Mouse (Mus musculus): ENCODE data around the gene Faim. TPM values are rescaled to one million over a fixed set of nuclear protein-coding genes. Genes with fewer than 3 reads are reported as not detected.

Gene Faim
- total and polyA plus RNA-seq, 3 experiments, result 30.7 to 53.6 TPM; not detected in 1

- no peaks in the 10 kb centered on the region for H3K4me1 ChIP-seq (ENCODE audit: control insufficient read depth in 1 of 2, insufficient read depth in 2 of 2, low read length in 2 of 2)
- no peaks in the 10 kb centered on the region for H3K79me2 ChIP-seq (ENCODE audit: control insufficient read depth, insufficient read depth, low read length, poor library complexity)
- no peak for TF ChIP-seq MAX (IDR thresholded peaks at IDR 0.05; ENCODE audit: low read length)
- no peak for TF ChIP-seq GATA1 (IDR thresholded peaks at IDR 0.05; ENCODE audit: low read depth, low read length)
- TF ChIP-seq MAZ (IDR thresholded peaks at IDR 0.05; ENCODE audit: low read depth, low read length), result no peak
- TF ChIP-seq CHD2 (IDR thresholded peaks at IDR 0.05; ENCODE audit: low read length), result no peak
- no peak for TF ChIP-seq E2F4 (IDR thresholded peaks at IDR 0.05; ENCODE audit: borderline replicate concordance, low read depth, low read length)
- no peak for TF ChIP-seq HCFC1 (IDR thresholded peaks at IDR 0.05; ENCODE audit: low read depth, low read length)
- no peak for TF ChIP-seq USF2 (IDR thresholded peaks at IDR 0.05; ENCODE audit: borderline replicate concordance in 1 of 2, insufficient read depth in 1 of 2, low read depth in 1 of 2, low read length in 2 of 2)
- no peak for TF ChIP-seq GABPA (IDR thresholded peaks at IDR 0.05; ENCODE audit: low read depth, low read length)
- TF ChIP-seq TCF12 (IDR thresholded peaks at IDR 0.05; ENCODE audit: low read depth, low read length), result no peak
- TF ChIP-seq CHD1 (IDR thresholded peaks at IDR 0.05; ENCODE audit: low read depth, low read length), result no peak
- TF ChIP-seq POLR2AphosphoS5 (IDR thresholded peaks at IDR 0.05; ENCODE audit: borderline replicate concordance, low read depth, low read length), result no peak
- TF ChIP-seq RAD21 (IDR thresholded peaks at IDR 0.05; ENCODE audit: low read depth, low read length), result no peak
- no peak for TF ChIP-seq CTCF (IDR thresholded peaks at IDR 0.05 in 2 of 3, conservative IDR thresholded peaks at IDR 0.05 in 1 of 3; ENCODE audit: control insufficient read depth in 1 of 3, insufficient read depth in 1 of 3, low read depth in 2 of 3, low read length in 3 of 3, poor library complexity in 1 of 3, severe bottlenecking in 1 of 3)
- no peak for TF ChIP-seq NRF1 (IDR thresholded peaks at IDR 0.05; ENCODE audit: insufficient read depth, low read depth, low read length, poor library complexity, severe bottlenecking)
- TF ChIP-seq USF1 (IDR thresholded peaks at IDR 0.05; ENCODE audit: low read depth, low read length), result no peak
- no peaks in the 10 kb centered on the region for H3K9me3 ChIP-seq (replicated peaks; ENCODE audit: insufficient read depth, low read length)
- no peak for DNase-seq (ENCODE audit: low read depth, low spot score)
- H3K27ac ChIP-seq (ENCODE audit: control insufficient read depth, low read depth, low read length), result no peak overlapping the region
- no peak overlapping the region for H3K9ac ChIP-seq (ENCODE audit: control insufficient read depth, low read depth, low read length, poor library complexity, severe bottlenecking)
- no peaks in the 10 kb centered on the region for H3K27me3 ChIP-seq (ENCODE audit: control insufficient read depth in 1 of 2, insufficient read depth in 2 of 2, low read length in 2 of 2)
- no peak overlapping the region for H3K4me3 ChIP-seq (ENCODE audit: control insufficient read depth in 1 of 2, insufficient read depth in 1 of 2, low read depth in 2 of 2, low read length in 2 of 2)
- H3K36me3 ChIP-seq (ENCODE audit: control insufficient read depth in 1 of 2, insufficient read depth in 2 of 2, low read length in 2 of 2), result no peaks in the 10 kb centered on the region
These were observed 47.9 kb downstream of the Faim start for GRCm38 (mm10) chr9:99034111-99034510.

DNA sequence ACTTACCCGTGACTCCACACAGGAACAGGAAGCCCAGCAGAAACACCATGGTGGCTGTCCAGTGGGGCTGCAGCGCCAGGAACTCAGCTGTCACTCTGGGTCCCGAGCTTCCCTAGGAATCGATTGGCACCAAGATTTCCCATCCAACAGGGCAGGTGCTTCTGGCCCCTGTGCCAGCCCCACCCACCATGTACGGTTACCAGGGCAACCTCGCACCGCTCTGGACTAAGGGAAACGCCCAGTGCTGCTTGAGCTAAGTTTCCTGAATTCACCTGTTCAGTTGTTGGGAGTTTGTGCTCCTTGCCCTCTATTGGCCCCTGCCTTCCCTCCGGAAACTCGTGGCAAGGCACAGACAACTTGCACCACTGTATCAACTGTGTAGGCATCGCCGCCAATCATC is 49.4 kb downstream of the Faim start, which contains the start of gene Gm1123:
Gm1123 (minus strand) TSS at position 141 of the 400 bp plus-strand sequence.
- H3K79me2 ChIP-seq (ENCODE audit: control insufficient read depth, insufficient read depth, low read length, poor library complexity), result no peaks in the 10 kb centered on the region
- no peak within 1 kb of the TSS for H3K27ac ChIP-seq (ENCODE audit: control insufficient read depth, low read depth, low read length)
- TF ChIP-seq SMC3 (IDR thresholded peaks at IDR 0.05; ENCODE audit: low read depth, low read length) (no peak), ELF1 (IDR thresholded peaks at IDR 0.05; ENCODE audit: low read depth, low read length) (no peak), TBP (IDR thresholded peaks at IDR 0.05; ENCODE audit: low read depth, low read length) (no peak), E2F4 (IDR thresholded peaks at IDR 0.05; ENCODE audit: borderline replicate concordance, low read depth, low read length) (no peak)
- H3K36me3 ChIP-seq (ENCODE audit: control insufficient read depth in 1 of 2, insufficient read depth in 2 of 2, low read length in 2 of 2), result no peaks in the 10 kb centered on the region
- no peak for DNase-seq (ENCODE audit: low read depth, low spot score)
- H3K4me3 ChIP-seq (ENCODE audit: control insufficient read depth in 1 of 2, insufficient read depth in 1 of 2, low read depth in 2 of 2, low read length in 2 of 2), result no peak within 1 kb of the TSS
- no peaks in the 10 kb centered on the region for H3K4me1 ChIP-seq (ENCODE audit: control insufficient read depth in 1 of 2, insufficient read depth in 2 of 2, low read length in 2 of 2)
- no peaks in the 10 kb centered on the region for H3K27me3 ChIP-seq (ENCODE audit: control insufficient read depth in 1 of 2, insufficient read depth in 2 of 2, low read length in 2 of 2)
- no peak within 1 kb of the TSS for H3K9ac ChIP-seq (ENCODE audit: control insufficient read depth, low read depth, low read length, poor library complexity, severe bottlenecking)
- H3K9me3 ChIP-seq (replicated peaks; ENCODE audit: insufficient read depth, low read length), result no peaks in the 10 kb centered on the region
